Mouse (Mus musculus): ENCODE results near the gene Vmn1r172.

GRCm38 (mm10) chr7:23630422-23630821 is 27.7 kb upstream of the Vmn1r172 start, which contains the start of gene Vmn1r171:
- no peak for TF ChIP-seq EP300 (IDR thresholded peaks at IDR 0.05; ENCODE audit: low read depth)
- no peak for TF ChIP-seq CTCF (IDR thresholded peaks at IDR 0.05; ENCODE audit: low read depth)

All from liver, postnatal 0 days (tissue).